Mouse (Mus musculus) embryonic fibroblast, embryonic 13.5 days (primary cell): ENCODE data around the gene Gpr162. TPM values are rescaled to one million over a fixed set of nuclear protein-coding genes. Genes with fewer than 3 reads are reported as not detected.

ENCODE experiments used
- H3K27ac ChIP-seq: 2 replicates; pipeline ENCODE4 v1.5.1; 2012; ENCODE audit warnings: low read length, control low read depth, inconsistent platforms; ENCODE audit not compliant: insufficient read depth
- H3K4me1 ChIP-seq: 2 replicates; pipeline ENCODE4 v1.6.1; 2011; ENCODE audit warnings: low read length; ENCODE audit not compliant: control insufficient read depth, insufficient read depth
- H3K4me3 ChIP-seq: 2 replicates; pipeline ENCODE4 v1.5.1; 2011; ENCODE audit warnings: mild to moderate bottlenecking, control low read depth, low read length; ENCODE audit not compliant: insufficient read depth
- CTCF ChIP-seq: IDR thresholded peaks from 2 replicates; pipeline ENCODE4 v1.5.1; 2011; ENCODE audit warnings: mild to moderate bottlenecking, control low read depth, low read length, moderate library complexity, borderline replicate concordance; ENCODE audit not compliant: insufficient read depth
- POLR2A ChIP-seq: IDR thresholded peaks from 2 replicates; pipeline ENCODE4 v1.6.1; 2011; ENCODE audit warnings: low read depth, mild to moderate bottlenecking, control low read depth, low read length, moderate library complexity
- polyA plus RNA-seq: library from polyadenylated mRNA; stranded (reverse); fragments of >200 nt; gene quantifications from 2 replicates; pipeline ENCODE4 v1.2.4, GENCODE M21; 2011; ENCODE audit warnings: low read depth; ENCODE audit not compliant: missing spikeins, insufficient read length

Gpr162 gene
- polyA plus RNA-seq, 1 experiment, result 0.63 TPM

DNA sequence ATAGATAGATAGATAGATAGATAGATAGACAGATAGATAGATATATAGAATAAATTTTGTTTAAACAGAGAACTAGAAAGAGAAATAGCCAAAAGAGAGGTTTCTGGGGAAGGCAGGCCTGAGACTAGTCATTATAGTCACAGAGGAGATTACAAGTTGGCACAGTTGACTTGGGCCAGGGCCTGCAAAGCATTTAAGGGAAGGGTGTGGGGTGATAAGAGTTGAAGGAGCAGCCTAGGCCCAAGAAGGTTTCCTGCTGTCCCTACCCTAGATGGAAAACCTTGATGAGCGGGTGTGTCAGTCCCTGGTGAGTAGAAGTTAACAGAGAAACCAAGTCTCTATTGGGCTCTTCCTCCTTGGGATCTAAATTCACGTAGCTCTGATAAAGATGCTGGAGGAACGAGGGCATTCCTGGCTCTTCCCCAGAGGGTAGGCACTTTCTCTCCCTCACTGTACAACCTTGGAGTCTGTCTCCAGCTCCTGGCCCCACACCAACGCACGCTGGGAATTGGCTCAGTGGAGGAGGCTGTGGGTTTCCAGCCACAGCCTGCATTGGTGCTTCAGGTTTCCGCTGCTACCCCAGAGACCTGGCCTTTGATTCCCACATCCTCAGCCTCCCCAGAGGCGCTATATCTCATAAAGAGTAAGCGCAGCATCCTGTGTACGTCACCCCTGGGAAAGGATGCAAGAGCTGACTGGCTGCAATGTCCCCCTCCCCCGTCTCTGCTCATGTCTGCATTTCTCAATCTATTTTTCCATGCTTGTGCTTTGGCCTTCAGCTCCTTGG is 21.1 kb upstream of the Gpr162 start:
- no peak overlapping the region for H3K4me3 ChIP-seq
- TF ChIP-seq CTCF, result no peak
- TF ChIP-seq POLR2A, result no peak
- no peak overlapping the region for H3K27ac ChIP-seq
- H3K4me1 ChIP-seq, result no peaks in the 10 kb centered on the region

DNA sequence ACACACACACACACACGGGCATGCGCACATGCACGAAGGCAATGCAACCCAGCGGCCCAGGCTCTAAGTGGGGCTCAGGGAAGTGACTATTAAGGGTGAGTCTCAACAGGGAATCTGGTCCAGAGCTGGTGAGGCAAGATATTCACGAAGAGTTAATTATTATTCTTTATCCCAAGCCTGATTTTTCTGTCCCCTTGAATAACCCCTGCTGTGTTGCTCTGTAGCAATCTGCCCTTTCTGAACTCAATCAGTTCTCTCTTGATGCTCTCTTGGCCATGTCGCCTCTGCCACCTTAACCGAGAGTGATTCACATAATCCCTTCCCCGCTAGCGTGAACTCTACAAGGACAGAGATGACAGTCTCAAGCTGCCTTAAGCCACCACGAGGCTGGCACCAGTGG is 19.6 kb upstream of the Gpr162 start:
- Histone ChIP-seq H3K4me1 (no peaks in the 10 kb centered on the region), H3K27ac (no peak overlapping the region), H3K4me3 (no peak overlapping the region)
- TF ChIP-seq POLR2A, result no peak
- no peak for TF ChIP-seq CTCF

DNA sequence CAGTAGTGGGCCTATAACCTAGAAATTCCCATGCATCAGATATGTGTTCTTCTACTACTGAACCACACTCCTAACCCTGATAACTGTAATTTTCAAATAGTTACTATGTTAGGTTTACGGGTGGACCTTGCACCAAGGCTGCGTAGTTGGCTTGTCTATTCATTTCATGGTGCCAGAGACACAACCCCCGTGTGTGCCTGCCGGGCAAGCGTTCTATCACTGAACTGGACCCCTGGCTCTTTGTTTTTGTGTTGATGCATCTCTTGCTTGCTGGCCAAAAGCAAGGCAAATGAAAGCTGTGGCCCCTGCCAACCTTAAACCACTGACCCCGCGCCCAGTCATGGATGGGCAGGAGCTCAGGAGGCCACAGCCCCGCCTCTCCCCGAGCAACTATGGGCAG is 18.0 kb upstream of the Gpr162 start:
- H3K27ac ChIP-seq, result no peak overlapping the region
- no peak overlapping the region for H3K4me3 ChIP-seq
- H3K4me1 ChIP-seq, result no peaks in the 10 kb centered on the region
- TF ChIP-seq POLR2A (no peak), CTCF (no peak)

DNA sequence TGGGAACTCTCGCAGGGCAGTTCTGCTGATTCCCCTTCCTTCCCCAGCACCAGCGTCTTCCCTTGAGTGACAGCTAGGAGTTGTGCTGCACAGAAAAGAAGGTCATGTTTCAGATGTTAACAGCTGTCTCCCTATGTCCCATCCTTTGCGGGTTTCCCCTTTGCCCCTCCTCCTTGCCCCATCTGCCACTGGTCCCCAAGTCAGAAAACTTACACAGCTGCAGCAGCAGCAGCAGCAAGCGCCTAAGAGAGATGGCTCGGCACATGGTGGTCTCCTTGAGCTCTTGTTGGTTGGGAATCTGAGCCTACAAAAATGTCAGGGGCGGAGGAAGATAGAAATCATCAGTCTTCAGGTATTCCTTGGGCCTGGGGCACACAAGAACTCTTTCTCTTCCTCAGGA is 15.6 kb upstream of the Gpr162 start:
- Histone ChIP-seq H3K4me3 (no peak overlapping the region), H3K27ac (no peak overlapping the region), H3K4me1 (no peaks in the 10 kb centered on the region)
- TF ChIP-seq POLR2A, result no peak
- TF ChIP-seq CTCF, result no peak

DNA sequence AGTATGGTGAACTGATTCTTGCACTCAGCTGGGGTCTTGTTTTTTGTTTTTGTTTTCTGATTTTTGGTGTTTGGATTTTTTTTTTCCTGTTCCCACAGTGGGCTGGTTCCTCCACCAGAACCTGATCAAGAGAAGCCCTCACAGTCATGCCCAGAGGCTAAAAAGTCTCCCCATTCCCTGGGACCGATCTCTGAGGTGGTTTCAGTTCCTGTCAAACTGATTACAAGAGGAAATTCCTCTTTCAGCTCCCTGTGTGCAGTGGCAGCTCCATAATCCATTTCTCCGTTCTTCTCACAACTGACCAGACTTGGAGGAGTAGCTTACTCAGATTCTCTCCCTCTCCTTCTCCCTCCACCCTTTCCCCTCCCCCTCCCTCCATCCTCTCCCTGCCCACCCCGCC is 10.6 kb upstream of the Gpr162 start:
- no peak overlapping the region for H3K4me3 ChIP-seq

DNA sequence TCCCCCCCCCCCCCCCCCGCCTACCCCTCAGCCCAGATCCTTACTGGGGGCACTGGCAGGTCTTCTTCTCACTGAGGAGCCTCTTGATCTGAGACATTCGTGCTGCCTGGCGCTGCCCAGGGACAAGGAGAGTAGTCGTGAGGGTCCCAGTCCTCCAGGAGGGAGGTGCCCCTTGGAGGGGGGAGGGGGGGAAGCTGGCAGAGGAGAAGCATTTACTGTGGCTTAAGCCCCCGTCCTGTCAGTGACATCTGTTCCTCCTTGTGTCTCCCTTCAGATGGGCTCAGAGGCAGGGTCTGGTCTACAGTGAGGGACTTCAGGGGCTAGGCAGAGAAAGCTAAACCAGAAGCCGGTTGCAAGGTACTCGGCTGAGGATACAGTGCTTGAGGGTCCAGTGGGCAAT is 2.8 kb upstream of the Gpr162 start:
- TF ChIP-seq POLR2A, result no peak
- no peak for TF ChIP-seq CTCF
- Histone ChIP-seq H3K4me3 (no peak overlapping the region), H3K27ac (no peak overlapping the region), H3K4me1 (no peaks in the 10 kb centered on the region)

More for the DNA sequence above, 10.6 kb upstream of the Gpr162 start:
- Histone ChIP-seq H3K27ac (no peak overlapping the region), H3K4me1 (no peaks in the 10 kb centered on the region)
- TF ChIP-seq POLR2A, result no peak
- no peak for TF ChIP-seq CTCF

DNA sequence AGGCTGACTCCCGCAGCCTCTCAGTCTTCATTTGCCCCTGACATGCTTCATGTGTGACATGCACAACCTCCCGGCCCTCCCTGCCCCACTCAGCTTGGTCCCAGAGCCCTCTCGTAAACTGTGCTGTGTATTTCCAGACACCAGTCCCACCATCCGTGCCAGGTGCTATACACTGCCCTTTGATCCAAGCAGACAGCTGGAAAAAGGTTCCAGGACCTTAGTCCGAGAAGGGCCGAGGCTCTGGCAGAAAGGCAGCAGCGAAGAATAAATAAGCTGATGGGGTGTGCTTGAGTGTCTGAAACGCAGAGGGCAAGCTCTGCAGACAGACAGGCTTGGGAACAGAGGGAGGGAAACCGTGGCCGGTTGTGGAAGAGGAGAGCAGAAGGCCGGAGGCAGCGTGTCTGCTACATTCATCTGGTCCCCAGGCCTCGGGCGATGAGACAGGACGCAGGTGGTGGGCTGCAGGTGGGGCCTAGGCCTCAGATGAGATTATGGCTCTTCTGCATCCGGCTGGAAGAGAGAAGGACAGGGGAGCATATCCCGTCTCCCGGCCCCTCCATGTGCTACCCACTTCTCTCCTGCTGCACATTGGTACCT is 2.1 kb upstream of the Gpr162 start:
- H3K4me3 ChIP-seq, result no peak overlapping the region
- TF ChIP-seq CTCF (no peak), POLR2A (no peak)
- no peaks in the 10 kb centered on the region for H3K4me1 ChIP-seq
- no peak overlapping the region for H3K27ac ChIP-seq

DNA sequence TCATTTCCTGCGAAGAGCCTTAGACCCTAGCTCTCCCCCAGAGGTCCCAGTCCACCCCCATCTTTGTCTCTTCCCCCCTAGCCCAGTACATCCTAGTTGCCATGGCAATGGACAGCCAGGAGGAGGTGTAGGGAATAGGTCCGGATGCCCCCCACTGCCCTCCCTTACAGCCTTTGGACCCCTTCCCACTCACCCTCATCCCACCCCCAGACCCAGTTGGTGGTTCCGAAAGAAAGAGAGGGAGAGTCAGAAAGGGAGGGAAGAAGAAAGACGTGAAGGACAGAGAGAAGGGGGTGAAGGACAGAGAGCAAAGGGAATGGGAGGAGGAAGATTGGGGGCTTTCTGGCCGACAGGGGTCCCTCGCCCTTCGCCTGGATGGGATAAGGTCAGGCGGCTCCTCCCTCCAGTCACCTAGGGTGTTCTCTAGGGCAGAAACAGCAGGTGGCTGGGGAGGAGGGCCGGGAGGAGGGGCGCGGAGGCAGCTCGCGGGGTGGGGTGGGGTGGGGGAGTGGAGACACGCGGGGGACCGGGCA is 592 bp downstream of the Gpr162 start:
- H3K4me1 ChIP-seq, result no peaks in the 10 kb centered on the region
- no peak overlapping the region for H3K27ac ChIP-seq
- no peak for TF ChIP-seq CTCF
- no peak for TF ChIP-seq POLR2A
- H3K4me3 ChIP-seq, result peak overlapping the region; percentile 11; the same call in 1 of the 2 replicates

DNA sequence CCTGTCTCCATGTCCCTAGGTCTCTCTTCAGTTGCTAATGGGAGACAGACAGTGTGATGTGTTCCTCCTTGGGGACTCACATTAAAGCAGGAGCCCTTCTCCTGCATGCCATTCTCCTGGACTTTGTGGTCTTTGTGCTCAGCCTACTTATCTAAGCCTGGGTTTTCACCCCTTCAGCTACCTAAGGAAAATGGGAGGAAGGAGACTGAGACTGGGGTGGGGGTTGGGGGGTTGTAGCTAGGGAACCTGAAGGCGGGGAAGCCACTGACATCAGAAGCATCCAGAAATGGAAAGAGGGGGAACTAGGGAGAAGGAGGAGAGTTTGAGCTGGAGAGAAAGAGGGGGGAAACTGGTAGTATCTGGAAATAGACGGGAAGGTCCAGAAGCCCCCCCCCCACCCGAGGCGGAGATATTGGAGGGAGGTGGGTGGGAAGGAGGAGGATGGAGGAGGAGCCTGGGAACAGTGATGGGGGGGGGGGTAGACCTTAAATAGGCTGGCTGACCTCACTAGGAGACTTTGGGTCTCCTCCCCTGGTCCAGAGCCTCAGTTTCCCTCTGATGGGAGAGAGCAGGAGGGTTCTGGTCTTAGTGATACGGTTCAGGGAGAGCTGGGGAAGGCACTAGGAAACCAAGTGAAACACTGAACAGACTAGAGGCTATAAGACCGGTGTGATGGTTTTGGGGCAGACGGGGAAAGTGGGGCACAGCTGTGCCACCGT is 1.2 kb downstream of the Gpr162 start:
- no peaks in the 10 kb centered on the region for H3K4me1 ChIP-seq
- TF ChIP-seq POLR2A (peak; percentile 47), CTCF (no peak)
- no peak overlapping the region for H3K4me3 ChIP-seq

More for the DNA sequence above, 1.2 kb downstream of the Gpr162 start:
- no peak overlapping the region for H3K27ac ChIP-seq
